Mouse (Mus musculus) T-helper 2 cell (primary cell): ENCODE results near the gene Ttc22.

Source experiments
- in situ Hi-C: fragments of 300-600 bp; cut with MboI, MseI; formaldehyde crosslinking; loops from one replicate; pipeline ENCODE4 v1.15.1; 2025; ENCODE audit warnings: high pct_unique_total_duplicates

Gene Ttc22

DNA sequence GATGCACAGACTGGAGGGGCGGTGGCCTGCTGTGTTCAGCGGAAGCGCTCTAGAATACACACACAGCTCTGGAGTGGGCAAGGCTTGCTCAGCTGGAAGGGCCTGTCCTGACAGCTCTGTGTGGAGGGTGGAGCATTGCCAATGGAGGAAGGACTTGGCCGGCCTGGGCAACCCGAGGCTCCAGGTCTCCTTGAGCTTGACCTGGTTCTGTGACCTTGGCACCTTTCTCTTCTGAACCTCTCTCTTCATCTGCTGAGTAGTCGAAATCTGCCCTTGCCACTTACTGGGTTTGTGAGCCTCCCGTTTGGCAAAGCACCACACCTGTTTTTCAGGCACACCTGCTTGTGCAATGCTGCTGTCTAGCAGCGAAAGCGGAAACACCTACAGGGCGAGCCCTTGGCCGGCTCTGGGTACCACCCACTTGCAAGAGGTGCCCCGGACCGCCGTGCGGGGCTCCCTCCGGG, at the start of gene Ttc22:
Gene Ttc22, plus strand, starts transcription at position 403 of the 464 bp plus-strand sequence.
- in situ Hi-C loops = no loop called here

DNA sequence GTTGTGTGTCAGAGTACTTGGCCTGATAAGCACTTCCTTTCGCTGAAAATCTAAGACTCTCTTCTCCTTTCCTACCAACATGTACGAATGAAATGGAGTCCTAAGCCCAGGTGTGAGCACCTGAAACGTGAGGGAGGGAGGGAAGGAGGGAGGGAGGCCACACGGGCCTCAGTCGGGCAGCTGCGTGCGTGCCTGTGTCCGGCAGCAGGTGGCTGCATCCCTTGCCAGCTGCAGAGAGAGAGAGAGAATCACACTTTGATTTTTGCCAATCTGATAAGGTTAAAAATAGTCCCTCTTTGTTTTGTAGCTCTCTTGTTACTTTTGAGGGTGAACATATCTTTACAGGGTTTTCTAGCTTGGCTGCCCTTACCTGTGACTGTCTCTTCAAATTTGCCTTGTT, 47.2 kb upstream of the Ttc22 start:
- in situ Hi-C loops = no loop called here

DNA sequence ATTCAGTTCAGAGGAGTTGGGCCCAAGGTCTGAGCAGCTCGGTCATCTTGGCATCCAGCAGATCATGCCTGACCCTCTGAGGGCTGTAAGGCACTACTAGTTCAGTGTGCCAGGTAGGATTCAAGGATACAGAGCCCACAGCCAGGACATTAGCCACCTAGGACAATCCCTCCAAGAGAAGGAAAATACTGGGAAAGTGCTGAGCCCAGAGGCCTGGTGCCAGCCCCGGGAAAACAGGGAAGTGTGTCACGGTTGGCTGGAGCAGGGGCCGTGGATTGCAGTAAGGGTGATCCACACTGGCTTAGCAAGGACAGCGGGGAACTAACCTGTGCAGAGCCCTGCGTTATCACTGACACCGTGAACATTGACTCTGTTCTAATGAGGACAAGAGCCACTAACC, 44.7 kb upstream of the Ttc22 start:
- in situ Hi-C loops = no loop called here

DNA sequence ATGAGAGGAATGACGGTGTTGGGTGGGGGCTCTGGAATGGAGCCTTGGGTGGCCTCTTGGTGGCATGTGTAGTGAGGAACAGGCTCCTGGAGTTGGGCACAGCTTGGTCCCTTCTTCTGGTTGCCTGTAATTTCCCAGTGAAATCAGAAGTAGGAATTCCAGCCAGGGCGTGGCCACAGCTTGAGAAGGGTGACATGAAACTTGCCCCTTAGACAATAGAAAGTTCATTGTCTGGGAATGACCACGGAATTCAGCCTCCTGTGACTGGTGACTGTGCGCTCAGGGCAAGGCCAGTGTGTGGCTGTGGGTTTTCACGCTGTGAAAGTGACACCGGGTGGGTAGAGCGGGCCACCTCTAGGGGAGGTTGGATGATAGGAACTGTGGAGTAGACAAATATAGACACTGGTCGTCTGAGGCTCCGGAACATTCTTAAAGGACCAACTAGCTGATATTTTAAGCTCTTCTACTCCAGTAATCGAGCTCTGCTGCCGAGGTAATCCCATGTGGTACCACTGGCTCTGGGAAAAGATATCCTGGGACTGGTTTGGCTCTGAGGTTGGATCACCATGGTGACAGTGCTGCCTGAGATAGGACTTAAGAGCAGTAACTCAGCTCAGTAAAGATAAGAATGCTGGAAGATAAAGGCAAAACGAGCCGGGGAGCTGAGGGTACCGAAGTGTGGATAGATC, 40.9 kb upstream of the Ttc22 start:
- in situ Hi-C loops = no loop called here

DNA sequence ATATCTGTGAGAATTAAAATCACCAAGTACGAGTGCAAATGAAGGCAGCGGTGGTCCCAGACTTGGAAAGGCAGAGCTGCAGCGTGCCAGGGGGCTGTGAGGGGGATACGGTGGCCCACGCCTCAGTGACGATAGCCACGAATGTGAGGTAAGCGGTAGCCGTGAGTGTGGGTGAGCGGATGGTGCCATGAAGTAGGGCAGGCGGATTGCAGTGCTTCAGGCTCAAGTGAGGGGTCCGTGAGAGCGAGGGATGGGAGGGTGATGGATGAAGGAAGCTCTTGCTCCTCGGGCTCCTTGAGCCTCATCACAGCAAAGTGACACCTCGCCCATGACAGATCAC, 40.4 kb upstream of the Ttc22 start:
- in situ Hi-C loops = no loop called here

DNA sequence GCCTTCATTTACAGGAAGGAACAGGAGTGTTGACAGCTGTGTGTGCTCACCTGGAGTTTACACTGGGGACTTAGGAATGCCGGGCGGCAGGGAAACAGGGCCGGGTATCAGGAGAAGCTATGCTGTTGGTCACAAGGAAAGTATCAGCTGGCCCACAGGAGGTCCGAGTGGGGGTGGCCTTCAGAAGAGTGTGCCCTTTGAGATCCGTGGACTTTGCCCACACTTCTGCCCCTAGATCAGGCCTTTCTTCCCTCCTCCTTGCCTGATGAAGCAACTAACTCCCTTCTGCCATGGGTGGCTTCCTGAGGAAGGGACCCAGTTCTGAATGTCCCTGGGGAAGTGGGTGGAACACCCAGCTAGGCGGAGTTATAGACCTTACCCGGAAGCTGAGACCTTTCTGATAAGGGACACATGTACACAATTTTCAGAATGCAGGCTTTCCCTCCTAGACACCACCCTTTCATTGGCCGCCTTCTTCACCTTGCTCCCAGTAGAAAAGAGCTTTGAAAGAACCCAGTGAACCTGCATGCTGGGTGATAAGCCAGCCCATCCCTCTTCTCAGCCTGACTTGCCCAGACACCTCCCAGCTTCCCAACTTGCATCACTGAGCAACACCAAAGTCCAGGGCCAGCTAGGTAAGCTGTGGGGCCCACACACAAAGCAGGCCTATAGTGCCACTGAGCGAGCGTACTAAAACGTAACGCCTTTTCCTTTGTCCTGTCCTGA, 39.6 kb upstream of the Ttc22 start:
- in situ Hi-C loops = no loop called here

DNA sequence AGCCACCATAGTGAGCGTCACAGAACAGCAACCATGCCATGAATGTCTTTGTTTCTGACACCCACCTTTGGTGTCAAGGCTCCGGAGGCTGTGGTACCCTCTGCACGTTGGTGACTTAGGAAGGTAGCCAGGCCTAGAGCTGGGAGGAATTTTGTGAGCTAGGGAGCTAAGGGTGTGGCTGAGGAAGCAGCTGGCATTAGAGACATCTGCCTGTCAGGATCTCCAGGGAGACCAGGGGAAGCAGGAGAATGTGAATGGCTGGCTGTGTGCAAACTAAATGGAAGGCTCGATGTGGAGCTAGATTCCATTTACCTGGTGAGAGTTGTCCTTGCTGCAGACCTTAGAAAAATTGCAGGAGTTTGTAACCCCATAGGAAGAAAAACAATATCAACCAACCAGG, 37.6 kb upstream of the Ttc22 start:
- in situ Hi-C loops = no loop called here

DNA sequence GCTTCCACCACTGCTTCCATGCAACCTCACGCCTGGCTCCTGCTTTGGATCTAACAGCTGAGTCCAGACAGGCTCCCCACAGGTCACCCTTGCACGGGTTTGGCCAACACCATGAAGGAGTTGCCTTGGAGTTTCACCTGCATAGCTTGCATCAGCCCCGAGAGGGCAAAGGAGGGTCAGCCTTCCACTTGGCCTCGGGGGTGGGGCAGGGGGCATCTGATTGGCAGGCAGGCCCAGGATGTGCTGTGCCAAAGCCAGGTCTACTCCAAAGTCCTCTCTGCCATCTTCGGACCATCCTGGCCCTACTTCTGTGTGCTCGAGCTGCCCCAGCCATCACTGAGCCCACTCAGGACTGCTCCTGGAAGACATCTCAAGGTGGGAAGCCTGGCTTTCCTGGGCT, 35.2 kb upstream of the Ttc22 start:
- in situ Hi-C loops = no loop called here

DNA sequence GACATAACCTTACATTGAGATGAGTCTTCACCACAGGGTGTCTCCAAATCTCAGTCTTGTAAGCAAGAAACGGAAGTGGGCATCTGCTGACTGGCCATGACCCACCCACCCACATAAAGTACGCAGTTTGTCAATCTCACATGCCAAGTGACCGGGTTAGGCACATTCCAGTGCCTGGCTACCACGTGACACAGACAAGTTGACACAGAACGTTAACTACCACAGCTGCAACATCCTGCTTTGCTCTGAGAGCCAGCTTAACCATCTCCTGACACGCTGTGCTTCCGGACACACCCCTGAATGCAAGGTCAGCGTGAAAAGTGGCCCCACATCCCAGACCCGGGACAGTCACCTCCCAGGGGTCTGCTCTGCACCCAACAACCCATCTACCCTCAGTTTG, 32.1 kb upstream of the Ttc22 start:
- in situ Hi-C loops = no loop called here

DNA sequence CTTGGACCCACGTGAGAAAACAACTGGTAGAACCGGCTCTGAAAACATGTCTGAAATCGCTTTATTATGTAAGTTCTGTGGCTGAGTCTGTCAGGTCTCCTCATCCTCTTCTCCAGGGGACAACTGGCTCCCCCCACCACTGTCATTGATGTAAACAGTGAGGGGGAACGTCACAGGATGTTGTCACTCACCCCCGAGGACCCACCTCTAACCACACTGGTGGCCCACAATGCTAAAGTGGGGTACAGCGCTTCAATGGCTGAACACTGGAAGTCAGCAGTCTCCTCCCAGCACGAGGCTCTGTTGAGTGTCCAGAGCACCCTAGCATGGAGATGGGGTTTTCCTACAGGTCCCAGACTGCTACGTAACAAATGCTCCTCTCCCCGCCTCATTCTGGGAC, 31.4 kb upstream of the Ttc22 start:
- in situ Hi-C loops = no loop called here

DNA sequence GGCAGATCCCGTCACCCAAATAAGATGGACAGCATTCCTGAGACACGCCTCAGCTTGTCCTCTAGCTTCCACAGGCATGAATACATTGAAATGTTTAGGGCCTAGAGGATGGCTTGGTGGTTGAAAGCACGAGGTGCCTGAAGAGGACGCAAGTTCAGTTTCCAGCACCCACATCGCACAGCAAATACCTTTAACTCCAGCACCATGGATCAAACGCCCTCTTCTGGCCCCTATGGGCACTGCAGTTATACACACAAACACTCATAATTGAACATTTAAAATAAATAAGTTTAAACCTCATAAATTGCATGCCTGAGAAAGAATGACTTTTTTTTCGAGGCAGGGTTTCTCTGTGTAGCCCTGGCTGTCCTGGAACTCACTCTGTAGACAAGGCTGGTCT, 28.6 kb upstream of the Ttc22 start:
- in situ Hi-C loops = no loop called here

DNA sequence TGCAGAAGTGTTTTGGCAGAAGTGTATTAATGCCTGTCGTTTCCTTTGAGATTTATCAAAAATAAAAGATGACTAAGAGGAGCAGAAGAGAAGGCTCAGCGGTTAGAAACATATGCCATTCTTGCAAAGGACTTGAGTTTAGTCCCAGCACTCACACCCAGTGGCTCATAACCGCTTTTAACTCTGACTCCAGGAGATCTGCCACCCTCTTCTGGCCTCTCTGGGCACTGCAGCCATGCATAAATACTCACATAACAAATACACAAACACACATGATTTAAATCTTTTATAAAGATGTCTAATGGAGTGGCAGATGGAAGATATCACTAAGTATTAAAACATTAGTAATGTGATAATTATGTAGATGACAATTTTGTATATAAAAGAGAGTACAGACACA, 26.0 kb upstream of the Ttc22 start:
- in situ Hi-C loops = no loop called here

DNA sequence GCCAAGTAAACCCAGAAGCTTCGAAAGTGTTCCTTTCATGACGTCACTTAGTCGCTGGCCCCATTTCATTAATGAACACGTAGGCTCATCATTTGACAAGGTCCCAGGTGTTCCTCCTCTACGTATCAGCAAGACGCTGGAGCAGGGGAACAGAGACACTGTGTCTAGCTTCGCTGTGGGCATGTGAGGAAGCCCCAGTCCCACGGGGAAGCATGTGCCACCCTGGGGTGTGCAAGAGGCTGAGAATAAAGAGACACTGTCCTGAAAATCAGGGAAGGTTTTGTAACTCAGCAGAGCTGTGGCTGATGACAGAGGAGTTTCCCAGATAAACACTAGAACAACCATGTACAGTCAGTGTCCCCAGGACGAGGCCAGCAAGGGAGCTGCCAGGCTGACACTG, 25.2 kb upstream of the Ttc22 start:
- in situ Hi-C loops = no loop called here

DNA sequence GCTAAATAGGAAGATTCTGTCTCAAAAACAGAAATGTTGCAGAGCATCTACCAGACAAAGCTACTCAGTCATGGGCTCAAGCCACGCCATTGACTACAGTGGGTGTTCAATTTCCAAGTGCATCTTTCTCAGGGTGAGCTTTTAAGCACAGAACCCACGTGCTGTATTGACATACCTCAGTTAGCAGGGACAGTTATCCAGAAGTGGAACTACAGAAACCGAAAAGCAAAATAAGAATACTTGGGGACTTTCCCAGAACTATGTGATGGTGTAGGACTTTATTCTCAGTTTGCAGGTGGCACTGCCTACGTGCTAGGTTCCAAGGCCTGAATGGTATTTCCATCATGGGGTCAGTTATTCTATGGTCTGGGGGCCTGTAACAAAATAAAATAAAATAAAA, 24.5 kb upstream of the Ttc22 start:
- in situ Hi-C loops = no loop called here

DNA sequence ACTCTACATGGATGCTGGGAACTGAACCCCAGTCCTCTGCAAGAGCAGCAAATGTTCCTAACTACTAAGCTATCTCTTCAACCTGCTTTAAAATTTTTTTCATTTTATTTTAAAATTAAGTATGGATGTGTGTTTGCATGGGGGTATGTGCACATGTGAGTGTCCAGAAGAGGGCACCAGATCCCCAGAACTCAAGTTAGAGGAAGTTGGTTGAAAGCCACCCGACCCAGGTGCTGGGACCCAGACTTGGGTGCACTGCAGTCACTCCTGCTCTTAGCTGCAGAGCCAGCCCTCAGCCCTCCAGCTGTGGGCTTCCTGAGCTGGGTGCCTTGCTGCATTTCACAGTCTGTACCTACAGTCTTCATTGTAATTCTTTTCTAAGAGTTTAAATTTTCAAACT, 22.8 kb upstream of the Ttc22 start:
- in situ Hi-C loops = no loop called here

DNA sequence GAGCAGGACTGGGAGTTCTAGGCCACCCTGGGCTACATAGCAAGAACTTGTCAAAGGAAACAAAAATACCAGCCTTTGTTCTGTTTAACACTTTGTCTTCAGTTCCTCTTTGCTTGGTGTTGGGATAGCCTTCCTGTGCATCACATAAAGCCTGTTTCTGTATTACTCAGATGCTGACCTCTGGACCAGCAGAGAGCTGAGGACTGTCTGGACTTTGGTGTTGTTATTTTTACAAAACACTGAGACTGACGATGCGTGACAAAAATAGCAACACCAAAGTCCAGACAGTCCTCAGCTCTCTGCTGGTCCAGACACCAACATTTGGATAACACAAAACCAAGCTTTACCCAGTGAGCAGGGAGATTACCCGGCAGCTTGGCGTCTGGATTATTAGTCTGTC, 21.5 kb upstream of the Ttc22 start:
- in situ Hi-C loops = no loop called here

DNA sequence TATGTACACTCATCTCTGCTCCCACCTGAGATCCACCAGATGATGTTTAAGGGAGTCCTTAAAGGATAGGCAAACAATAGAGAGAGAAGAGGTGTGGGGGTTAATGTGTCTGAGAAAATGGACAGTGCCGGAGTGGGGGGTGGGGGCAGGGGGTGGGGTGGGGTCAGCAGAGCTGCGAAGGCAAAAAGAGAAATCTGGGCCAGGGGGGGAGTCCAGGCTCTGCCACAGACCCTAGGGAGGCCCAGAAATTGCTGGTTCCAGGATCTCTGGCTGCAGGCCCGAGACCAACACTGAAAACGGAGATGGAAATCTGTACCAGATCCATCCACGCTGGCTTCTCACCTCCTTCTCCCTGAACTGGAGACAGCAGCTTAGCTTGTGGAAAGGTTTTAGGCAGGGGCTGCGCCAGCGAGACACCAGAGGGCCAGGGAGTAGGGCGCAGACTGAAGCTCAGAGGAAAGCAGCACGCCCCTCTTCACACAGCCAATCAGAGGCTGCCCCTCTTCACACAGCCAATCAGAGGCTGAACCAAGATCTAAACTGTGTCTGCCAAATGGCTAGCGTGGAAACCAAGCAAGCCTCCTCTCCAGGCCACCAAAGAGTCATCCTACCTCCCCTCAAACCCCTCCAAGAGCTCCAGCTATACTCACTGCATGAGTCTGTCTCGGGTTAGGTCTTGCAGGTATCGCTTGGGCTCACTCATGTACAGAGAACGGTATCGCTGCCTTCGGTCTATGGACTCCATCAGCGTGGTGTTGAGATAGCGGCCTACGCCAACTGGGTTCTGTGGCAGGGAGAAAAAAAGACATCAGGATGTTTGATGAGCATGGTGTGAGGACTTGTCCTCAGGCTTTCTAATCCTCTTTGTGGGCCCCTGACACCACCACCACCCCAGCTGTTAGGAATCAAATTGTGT, 15.3 kb upstream of the Ttc22 start:
- in situ Hi-C loops = no loop called here

DNA sequence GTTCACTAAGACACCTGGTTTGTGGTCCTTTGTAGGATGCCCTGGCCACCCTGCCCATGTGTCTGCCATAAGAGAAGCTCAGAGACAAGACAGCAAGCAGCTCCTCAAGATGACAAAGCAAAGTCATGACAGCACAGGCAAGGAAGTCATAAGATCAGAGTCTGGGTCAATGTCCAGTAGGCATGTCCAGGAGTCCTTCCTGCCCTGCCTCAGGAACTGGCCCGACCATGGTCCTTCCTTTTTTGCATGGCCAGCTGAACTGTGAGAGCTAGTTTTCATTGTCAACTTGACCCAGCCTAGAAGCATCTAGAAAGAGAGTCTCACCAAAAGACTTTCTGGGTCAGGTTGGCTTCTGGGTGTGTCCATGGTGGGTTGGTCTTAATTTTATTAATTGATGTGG, 14.3 kb upstream of the Ttc22 start:
- in situ Hi-C loops = no loop called here

DNA sequence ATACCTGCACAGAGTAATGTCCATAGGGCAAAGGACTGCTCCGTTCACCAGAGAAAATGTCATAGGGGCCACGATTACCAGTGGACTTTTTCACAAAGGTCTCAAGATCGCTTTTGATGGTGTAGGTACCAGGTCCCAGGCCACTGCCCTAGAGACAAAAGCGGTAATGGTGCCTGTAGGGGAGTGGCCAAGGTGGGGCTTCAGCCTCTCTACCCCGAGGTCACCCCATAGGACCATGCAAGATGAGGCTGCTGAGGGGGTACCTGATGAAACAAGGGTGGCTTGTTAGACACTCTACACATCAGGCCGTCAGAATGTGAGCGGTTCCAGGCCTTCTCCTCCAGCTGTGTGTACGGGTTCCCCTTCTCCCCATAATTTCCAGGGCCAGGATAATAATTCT, 9.1 kb upstream of the Ttc22 start:
- in situ Hi-C loops = no loop called here

DNA sequence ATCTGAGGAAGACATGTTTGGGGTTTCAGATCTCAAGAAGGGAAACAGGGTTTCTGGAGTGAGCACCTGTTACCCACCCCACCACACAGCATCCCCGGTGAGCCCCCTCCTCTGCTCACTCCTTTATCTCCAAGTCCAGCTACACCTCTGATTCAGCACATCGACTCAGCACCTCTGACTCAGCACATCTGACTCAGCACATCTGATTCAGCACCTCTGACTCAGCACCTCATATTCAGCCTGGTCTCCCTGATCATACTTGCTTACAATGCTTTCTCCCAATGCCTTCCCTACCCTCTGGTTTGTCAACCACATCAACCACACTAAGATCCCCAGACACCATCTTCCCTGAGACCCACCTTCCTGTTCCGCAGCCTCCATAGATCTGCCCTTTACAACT, 8.7 kb upstream of the Ttc22 start:
- in situ Hi-C loops = no loop called here

DNA sequence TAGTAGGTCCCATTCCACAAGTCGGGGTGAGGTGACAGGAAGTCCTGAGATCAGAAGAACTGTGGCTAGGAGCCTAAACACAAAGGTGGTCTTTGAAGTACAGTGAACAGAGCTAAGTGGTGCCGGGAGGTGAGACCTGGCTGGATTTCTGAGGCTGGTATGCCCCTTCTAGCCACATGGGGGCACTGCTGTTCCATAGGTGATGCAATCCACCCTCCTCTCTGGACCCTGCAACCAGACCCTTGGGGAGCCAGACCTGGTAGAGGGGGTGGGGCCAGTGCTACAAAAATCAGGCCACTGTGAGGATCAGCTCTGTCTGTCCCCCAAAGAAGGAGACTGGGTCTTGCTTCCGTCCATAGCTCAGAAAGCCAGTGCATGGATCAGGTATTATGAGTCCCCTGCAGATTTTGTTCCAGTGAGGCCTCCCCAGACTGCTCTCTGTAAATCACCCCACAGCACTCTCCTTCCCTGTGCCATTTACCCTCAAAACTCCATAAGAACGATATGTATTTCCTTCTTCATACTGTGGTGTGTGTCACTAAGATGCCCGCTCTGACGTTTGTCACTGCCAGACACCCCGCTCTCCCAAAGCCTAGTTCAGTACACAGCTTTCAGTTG, 7.9 kb upstream of the Ttc22 start:
- in situ Hi-C loops = no loop called here

DNA sequence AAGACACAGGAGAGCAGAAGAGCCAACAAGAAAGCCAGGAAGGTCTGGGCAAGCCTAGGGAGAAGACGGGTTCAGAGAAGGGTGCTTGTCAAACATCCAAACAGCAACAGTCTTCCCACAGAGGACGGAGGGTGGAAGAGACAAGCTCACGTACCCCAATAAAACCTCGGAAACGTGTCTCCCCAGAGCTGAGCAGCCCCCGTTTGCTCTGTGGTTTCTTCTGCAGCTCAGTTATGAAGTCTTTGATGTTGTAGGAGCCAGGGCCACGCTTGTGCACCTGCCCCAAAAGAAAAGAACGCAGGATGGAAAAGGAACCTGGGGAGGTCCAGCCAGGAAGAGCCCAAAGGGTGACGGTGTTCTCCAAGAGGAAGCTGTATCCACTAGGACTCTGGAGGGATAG, 7.4 kb upstream of the Ttc22 start:
- in situ Hi-C loops = no loop called here
